Mouse (Mus musculus): ENCODE results near the gene Plpp7. TPM values are rescaled to one million over a fixed set of nuclear protein-coding genes. Genes with fewer than 3 reads are reported as not detected.

Gene Plpp7
- polyA plus RNA-seq, 1 experiment from 2014 or later = 2.0 TPM

DNA sequence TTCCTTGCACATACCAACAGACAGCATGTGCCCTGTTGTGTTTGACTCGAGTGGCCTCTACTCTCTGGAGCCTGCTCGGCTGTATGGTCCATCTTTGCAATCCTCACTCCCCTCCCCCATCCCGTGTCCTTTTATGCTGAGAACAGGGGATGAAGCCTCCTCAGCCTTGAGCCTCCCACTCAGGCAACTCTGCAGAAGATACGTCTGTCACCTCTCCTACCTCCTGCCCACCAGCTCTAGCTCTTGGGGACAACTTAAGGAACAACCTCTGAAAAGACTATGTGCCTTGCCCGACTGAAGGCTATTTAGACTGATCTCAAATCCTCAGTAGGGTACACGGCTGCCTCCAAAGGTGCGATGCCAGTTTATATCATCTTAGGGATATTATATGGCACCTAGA lies 8.2 kb downstream of the Plpp7 start:
- H3K27me3 ChIP-seq = no peaks in the 10 kb centered on the region
- H3K36me3 ChIP-seq = no peaks in the 10 kb centered on the region
- ATAC-seq (ENCODE audit: low read depth) (no peak), DNase-seq (no peak)
- H3K27ac ChIP-seq = no peak overlapping the region
- H3K4me3 ChIP-seq (replicated peaks) = no peak overlapping the region
- H3K4me1 ChIP-seq (replicated peaks) = peaks cover 48% of the 10 kb centered on the region
- no peaks in the 10 kb centered on the region for H3K9me3 ChIP-seq (replicated peaks)
- no peak overlapping the region for H3K4me2 ChIP-seq
- 76% methylated on average over 7 of the region's 7 CpGs for WGBS (ENCODE audit: insufficient replicate concordance)
- H3K9ac ChIP-seq = no peak overlapping the region

DNA sequence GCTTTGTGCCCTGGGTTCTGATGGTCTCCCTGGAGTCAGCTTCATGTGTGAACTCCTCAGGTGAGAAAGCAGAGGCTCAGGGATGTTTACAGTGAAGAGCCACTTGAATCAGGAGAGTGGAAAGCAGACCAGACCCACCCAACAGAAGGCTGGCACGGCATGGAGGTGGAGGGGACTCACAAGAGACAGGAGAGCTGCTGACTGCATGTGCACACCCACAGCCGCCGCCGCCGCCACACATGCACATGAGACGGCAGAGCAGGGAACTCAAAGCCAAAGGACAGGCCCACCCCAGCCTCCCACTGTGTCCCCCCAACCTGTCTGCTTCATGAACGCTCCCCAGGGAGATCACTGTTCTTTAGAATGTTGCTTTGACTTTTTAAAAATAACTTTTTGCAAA lies 8.8 kb downstream of the Plpp7 start:
- no peak overlapping the region for H3K4me2 ChIP-seq
- ATAC-seq (ENCODE audit: low read depth) = no peak
- 72% methylated on average over 7 of the region's 7 CpGs for WGBS (ENCODE audit: insufficient replicate concordance)
- no peaks in the 10 kb centered on the region for H3K36me3 ChIP-seq
- no peaks in the 10 kb centered on the region for H3K27me3 ChIP-seq
- no peak overlapping the region for H3K4me3 ChIP-seq (replicated peaks)
- peaks cover 43% of the 10 kb centered on the region for H3K4me1 ChIP-seq (replicated peaks)
- no peak for DNase-seq
- H3K9me3 ChIP-seq (replicated peaks) = no peaks in the 10 kb centered on the region
- no peak overlapping the region for H3K27ac ChIP-seq
- H3K9ac ChIP-seq = no peak overlapping the region

DNA sequence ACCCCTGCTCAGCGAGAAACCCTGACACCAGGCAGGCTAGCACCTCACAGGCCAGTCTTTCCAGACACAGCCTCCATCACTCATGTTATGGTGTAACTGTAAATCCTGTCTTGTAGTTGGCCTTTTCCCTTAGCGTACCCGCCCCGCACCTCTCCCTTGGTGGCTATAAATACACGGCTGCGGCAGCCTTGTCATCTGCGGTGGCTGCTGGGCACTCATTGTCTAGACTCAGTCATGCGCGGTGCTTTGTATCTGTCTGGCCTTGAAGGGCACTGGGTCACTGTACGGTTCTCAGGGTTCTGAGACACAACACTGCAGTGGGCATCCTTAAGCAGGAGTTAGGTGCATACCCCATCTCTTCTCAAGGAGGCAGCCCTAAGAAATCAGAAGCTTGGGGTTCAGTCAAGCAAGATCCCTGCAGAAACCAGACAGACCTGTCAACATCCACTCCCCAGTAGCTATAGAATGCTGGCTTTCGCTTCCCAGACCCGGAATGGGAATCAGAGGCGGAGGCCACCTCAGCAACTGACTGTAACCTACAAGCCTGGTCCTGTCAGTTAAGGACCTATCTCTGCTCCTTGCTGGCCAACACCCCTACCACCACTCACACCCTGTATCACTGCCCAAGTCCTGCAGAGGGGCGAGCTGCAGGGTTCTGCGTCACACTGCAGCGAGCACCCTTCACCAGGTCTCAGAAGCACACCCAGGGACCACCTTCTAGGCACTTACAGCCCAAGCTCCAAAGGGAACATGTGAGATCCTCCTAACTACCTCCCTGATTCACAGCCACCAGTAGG lies 10.0 kb downstream of the Plpp7 start:
- Histone ChIP-seq H3K9me3 (replicated peaks) (no peaks in the 10 kb centered on the region), H3K9ac (peak overlapping the region; percentile 42), H3K4me1 (replicated peaks) (peaks cover 37% of the 10 kb centered on the region), H3K27me3 (no peaks in the 10 kb centered on the region), H3K4me3 (replicated peaks) (no peak overlapping the region), H3K36me3 (no peaks in the 10 kb centered on the region), H3K4me2 (no peak overlapping the region), H3K27ac (peak overlapping the region; percentile 21)
- ATAC-seq (ENCODE audit: low read depth) = peak; percentile 57
- WGBS (ENCODE audit: insufficient replicate concordance) = 78% methylated on average over 16 of the region's 16 CpGs
- DNase-seq = no peak

DNA sequence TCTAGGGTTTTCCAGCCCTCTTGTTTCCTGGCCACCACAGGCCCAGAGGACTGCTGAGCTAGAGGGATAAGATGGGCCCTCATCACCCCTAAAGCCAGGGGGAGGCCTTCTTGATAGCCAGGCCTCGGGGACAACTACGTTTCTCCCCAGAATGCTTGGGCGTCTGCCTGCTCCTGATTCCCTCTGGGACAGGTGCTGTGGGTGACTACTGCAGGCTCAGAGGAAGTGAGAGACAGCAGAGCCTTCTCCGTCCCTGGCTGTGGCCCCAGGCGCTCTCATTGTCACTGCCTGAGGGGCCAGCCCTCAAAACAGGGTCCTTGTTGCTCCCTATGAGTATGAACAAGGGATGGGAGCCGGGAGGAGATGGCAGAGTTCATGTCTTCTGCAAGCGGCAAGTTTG lies 10.6 kb downstream of the Plpp7 start:
- no peak for ATAC-seq (ENCODE audit: low read depth)
- peak overlapping the region; percentile 21 for H3K27ac ChIP-seq
- peak overlapping the region; percentile 42 for H3K9ac ChIP-seq
- H3K4me2 ChIP-seq = no peak overlapping the region
- WGBS (ENCODE audit: insufficient replicate concordance) = 67% methylated on average over 7 of the region's 7 CpGs
- H3K4me3 ChIP-seq (replicated peaks) = no peak overlapping the region
- no peaks in the 10 kb centered on the region for H3K27me3 ChIP-seq
- no peaks in the 10 kb centered on the region for H3K9me3 ChIP-seq (replicated peaks)
- H3K36me3 ChIP-seq = no peaks in the 10 kb centered on the region
- DNase-seq = no peak
- peaks cover 43% of the 10 kb centered on the region for H3K4me1 ChIP-seq (replicated peaks)

DNA sequence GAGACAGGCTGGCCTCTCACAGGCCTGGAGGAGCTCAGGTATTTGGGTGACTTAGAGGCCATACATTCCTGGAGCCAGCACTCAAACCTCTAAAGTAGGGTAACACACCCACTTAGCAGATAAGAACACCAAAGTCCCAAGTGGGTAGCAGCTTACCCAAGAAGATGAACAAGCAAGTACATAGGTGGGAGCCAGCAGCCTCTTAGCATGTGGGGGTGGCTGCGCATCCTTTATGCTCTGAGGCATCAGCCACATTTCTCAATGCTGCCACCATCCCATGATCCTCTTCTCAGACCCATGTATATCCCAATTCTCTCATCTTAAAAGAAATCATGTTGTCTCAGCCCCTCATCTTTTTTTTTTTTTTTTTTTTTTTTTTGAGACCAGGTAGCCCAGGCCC lies 15.9 kb downstream of the Plpp7 start:
- 88% methylated on average over 1 of the region's 1 CpGs for WGBS (ENCODE audit: insufficient replicate concordance)
- Histone ChIP-seq H3K36me3 (no peaks in the 10 kb centered on the region), H3K9me3 (replicated peaks) (no peaks in the 10 kb centered on the region), H3K27me3 (no peaks in the 10 kb centered on the region), H3K4me3 (replicated peaks) (no peak overlapping the region), H3K4me1 (replicated peaks) (peaks cover 69% of the 10 kb centered on the region), H3K9ac (peak overlapping the region; percentile 37; the same call in 1 of the 2 replicates), H3K27ac (peak overlapping the region; percentile 56), H3K4me2 (no peak overlapping the region)
- ATAC-seq (ENCODE audit: low read depth) (no peak), DNase-seq (no peak)

DNA sequence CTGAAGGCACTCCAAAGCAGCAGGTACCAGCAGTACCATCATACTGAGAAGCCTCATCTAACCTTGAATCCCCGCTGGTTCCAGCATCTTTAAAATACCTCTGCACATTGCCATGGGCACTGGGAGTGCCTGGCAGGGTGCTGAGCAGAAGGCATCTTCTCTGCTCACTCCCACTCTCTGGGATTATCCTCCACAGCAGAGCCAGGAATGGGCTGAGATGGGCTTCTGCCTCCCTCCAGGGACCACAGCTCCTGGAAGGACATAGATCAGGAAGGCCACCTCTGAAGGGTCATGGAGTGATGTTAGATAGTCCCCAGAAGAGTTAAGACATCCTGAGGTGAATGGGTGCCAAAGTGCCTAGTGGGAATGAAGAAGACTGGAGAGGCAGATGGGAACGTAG lies 17.2 kb downstream of the Plpp7 start:
- WGBS (ENCODE audit: insufficient replicate concordance) = 81% methylated on average over 2 of the region's 2 CpGs
- ATAC-seq (ENCODE audit: low read depth) (no peak), DNase-seq (no peak)
- Histone ChIP-seq H3K9ac (0 out of 2 replicates have a peak overlapping the region, but pooled peaks have one; percentile 23), H3K4me3 (replicated peaks) (no peak overlapping the region), H3K36me3 (no peaks in the 10 kb centered on the region), H3K4me2 (no peak overlapping the region), H3K9me3 (replicated peaks) (peaks cover 6% of the 10 kb centered on the region; the same call in 1 of the 2 replicates), H3K4me1 (replicated peaks) (peaks cover 63% of the 10 kb centered on the region), H3K27ac (peak overlapping the region; percentile 96), H3K27me3 (no peaks in the 10 kb centered on the region)

DNA sequence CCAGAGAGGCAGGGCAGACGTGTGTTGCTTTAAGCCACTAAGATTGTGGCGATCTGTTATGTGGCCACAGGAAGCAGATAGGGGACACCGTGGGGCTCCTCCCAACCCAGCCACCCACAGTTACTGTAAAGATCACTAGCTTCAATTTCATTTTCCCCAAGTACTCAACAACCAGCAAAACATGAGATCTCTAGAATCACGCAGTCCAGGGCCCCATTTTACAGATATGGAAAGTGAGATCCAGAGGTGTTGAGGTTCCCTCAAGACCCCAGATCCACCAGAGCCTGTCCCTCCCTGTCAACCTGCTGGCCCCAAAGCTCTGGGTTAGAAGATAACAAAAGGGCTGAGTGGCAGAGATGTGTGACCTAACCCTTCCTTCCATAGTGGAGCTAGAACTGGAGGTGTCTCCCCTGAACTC lies 20.5 kb downstream of the Plpp7 start:
- peak overlapping the region; percentile 11; the same call in 1 of the 2 replicates for H3K4me3 ChIP-seq (replicated peaks)
- peaks cover 65% of the 10 kb centered on the region for H3K4me1 ChIP-seq (replicated peaks)
- whole genome bisulfite sequencing (ENCODE audit: insufficient replicate concordance) = 17% methylated on average over 4 of the region's 4 CpGs
- H3K9ac ChIP-seq = peak overlapping the region; percentile 63
- no peaks in the 10 kb centered on the region for H3K27me3 ChIP-seq
- ATAC-seq (ENCODE audit: low read depth) (peak; percentile 91), DNase-seq (peak; percentile 63)
- peaks cover 9% of the 10 kb centered on the region; the same call in 1 of the 2 replicates for H3K9me3 ChIP-seq (replicated peaks)
- H3K4me2 ChIP-seq = peak overlapping the region; percentile 53
- H3K36me3 ChIP-seq = no peaks in the 10 kb centered on the region
- peak overlapping the region; percentile 96 for H3K27ac ChIP-seq

DNA sequence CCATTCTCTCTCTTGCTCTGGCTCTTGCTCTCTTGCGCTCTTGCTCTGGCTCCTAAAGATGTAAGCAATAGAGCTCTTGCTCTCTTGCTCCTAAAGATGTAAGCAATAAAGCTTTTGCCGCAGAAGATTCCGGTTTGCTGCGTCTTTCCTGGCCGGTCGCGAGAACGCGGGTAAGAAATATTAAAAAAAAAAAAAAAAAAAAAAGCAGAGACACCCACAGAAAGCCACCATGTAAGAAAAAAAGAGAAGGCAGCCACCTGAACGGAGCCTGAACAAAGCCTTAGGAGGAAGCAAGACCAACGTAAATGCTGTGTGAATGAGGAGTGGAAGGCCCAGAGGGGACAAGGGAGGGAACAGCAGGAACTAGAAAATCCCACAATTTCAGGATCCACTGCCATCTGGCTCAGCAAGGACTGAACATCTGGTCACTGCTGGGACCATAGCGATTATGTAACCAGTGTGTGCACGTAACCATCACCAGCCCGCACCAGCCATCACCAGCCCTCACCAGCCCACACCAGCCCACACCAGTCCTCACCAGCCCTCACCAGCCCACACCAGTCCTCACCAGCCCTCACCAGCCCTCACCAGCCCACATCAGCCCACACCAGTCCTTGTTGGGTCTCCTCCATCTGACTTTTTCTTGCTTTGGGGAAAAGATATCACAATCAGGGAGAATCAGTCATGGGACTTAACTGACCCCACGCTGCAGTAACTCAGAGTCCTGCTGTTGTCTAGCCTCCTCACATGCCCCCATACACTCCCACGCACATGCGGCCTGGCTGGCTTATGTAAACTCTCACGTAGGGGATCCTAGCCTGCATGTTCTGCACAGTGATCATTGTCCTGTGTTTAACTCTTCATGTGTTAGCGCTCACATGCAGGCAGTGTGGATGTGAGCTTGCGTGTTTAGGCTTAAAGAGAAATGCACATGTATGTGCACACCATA lies 24.7 kb downstream of the Plpp7 start:
- peak overlapping the region; percentile 17; the same call in 1 of the 2 replicates for H3K4me2 ChIP-seq
- ATAC-seq (ENCODE audit: low read depth) (no peak), DNase-seq (no peak)
- peaks cover 57% of the 10 kb centered on the region for H3K4me1 ChIP-seq (replicated peaks)
- peaks cover 9% of the 10 kb centered on the region; the same call in 1 of the 2 replicates for H3K9me3 ChIP-seq (replicated peaks)
- no peaks in the 10 kb centered on the region for H3K27me3 ChIP-seq
- peak overlapping the region; percentile 67 for H3K27ac ChIP-seq
- no peak overlapping the region for H3K4me3 ChIP-seq (replicated peaks)
- H3K9ac ChIP-seq = peak overlapping the region; percentile 23; the same call in 1 of the 2 replicates
- no peaks in the 10 kb centered on the region for H3K36me3 ChIP-seq
- WGBS (ENCODE audit: insufficient replicate concordance) = 87% methylated on average over 20 of the region's 20 CpGs

DNA sequence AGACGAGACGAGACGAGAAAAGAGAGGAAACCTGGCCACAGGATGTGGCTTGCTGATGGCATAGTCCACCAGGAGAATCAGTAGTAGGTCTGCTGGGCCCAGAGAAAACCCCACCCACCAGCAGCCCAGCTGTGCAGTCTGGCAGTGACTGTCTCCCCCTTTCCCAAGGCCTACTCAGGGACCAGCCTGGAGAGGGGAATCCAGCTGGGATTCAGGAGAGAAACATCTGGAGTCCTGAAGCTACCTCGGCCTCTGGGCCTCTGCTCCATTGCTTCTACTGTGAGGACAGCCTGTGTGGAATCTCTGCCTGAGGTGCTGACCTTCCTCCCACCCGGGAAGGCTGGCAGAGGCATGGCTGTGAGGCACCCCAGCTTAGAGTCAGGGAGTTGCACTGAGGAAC lies 25.8 kb downstream of the Plpp7 start:
- no peak overlapping the region for H3K4me3 ChIP-seq (replicated peaks)
- H3K9ac ChIP-seq = peak overlapping the region; percentile 70
- H3K27me3 ChIP-seq = no peaks in the 10 kb centered on the region
- ATAC-seq (ENCODE audit: low read depth) (peak; percentile 52; the same call in 1 of the 2 replicates), DNase-seq (no peak)
- H3K4me2 ChIP-seq = peak overlapping the region; percentile 43
- whole genome bisulfite sequencing (ENCODE audit: insufficient replicate concordance) = 29% methylated on average over 5 of the region's 5 CpGs
- peaks cover 56% of the 10 kb centered on the region for H3K4me1 ChIP-seq (replicated peaks)
- H3K36me3 ChIP-seq = no peaks in the 10 kb centered on the region
- H3K9me3 ChIP-seq (replicated peaks) = peaks cover 9% of the 10 kb centered on the region; the same call in 1 of the 2 replicates
- peak overlapping the region; percentile 84 for H3K27ac ChIP-seq

DNA sequence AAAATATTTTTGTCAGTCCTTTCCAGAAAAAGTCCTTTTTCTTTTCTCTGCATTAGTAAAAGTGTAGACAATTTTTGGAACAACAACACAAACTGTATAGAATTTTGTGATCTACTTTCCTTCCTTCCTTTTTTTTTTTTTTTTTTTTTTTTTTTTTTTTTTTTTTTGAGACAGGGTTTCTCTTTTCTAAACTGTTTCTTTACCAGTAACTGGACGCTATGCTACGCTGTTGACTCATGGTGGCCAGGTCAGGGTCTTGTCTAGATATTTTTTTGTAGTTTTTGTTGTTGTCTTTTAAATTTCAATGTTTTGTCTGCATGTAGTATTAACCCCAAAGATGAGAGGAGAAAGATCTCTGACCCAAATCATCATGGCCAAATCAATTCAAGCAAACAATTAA lies 26.5 kb downstream of the Plpp7 start:
- Histone ChIP-seq H3K4me1 (replicated peaks) (peaks cover 56% of the 10 kb centered on the region), H3K4me2 (no peak overlapping the region), H3K36me3 (no peaks in the 10 kb centered on the region), H3K9me3 (replicated peaks) (peaks cover 5% of the 10 kb centered on the region; the same call in 1 of the 2 replicates), H3K27me3 (no peaks in the 10 kb centered on the region), H3K9ac (no peak overlapping the region), H3K27ac (peak overlapping the region; percentile 57), H3K4me3 (replicated peaks) (no peak overlapping the region)
- WGBS (ENCODE audit: insufficient replicate concordance) = 74% methylated on average over 2 of the region's 2 CpGs
- DNase-seq (no peak), ATAC-seq (ENCODE audit: low read depth) (no peak)

Measured in liver, embryonic 13.5 days (tissue).